Mouse (Mus musculus) brown adipose tissue, adult 24 weeks (tissue): ENCODE data around the gene Ppm1m. TPM values are rescaled to one million over a fixed set of nuclear protein-coding genes. Genes with fewer than 3 reads are reported as not detected.

Source experiments
- H3K27ac ChIP-seq: fragments of 200-500 bp; replicated peaks from 2 replicates; pipeline ENCODE4 v1.5.1; 2012; ENCODE audit warnings: low read depth, mild to moderate bottlenecking, low read length
- H3K4me1 ChIP-seq: fragments of 200-500 bp; 2 replicates; pipeline ENCODE4 v1.6.1; 2012; ENCODE audit warnings: low read length, mixed read lengths; ENCODE audit not compliant: control insufficient read depth, insufficient read depth, insufficient read length
- H3K4me3 ChIP-seq: fragments of 200-500 bp; 2 replicates; pipeline ENCODE4 v1.5.1; 2012; ENCODE audit warnings: low read depth, mild to moderate bottlenecking, low read length, moderate library complexity; ENCODE audit not compliant: insufficient read depth
- polyA plus RNA-seq: library from polyadenylated mRNA; stranded (reverse); fragments of >200 nt; gene quantifications from 2 replicates; pipeline ENCODE4 v1.2.4, GENCODE M21; 2012; ENCODE audit not compliant: missing spikeins, insufficient read depth, insufficient read length

The Ppm1m gene
- polyA plus RNA-seq, 1 experiment = 104 TPM

DNA sequence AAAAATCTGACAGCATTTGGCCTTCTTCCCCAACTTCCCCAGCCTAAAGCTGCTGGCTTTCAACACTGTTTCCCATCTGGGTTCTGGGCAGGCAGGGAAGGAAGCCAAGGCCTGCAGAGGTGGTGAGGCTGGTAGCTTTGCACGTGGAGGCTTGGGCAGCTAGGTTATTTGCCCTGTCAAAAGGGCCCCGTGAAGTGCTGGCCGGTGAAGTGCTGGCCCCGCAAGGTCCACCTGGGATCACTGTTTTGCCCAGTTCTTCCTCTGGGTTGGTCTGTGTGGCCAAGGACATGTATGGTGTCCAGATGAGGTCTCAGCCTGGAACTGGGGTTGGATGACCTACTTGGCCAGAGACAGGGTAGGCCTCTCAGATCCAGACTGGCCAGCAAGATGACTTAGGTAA lies 10.4 kb upstream of the Ppm1m start:
- Histone ChIP-seq H3K4me3 (no peak overlapping the region), H3K27ac (no peak overlapping the region), H3K4me1 (peaks cover 12% of the 10 kb centered on the region)

GRCm38 (mm10) chr9:106208181-106208580 lies 8.6 kb upstream of the Ppm1m start:
- Histone ChIP-seq H3K4me3 (no peak overlapping the region), H3K27ac (no peak overlapping the region), H3K4me1 (peaks cover 28% of the 10 kb centered on the region)

DNA sequence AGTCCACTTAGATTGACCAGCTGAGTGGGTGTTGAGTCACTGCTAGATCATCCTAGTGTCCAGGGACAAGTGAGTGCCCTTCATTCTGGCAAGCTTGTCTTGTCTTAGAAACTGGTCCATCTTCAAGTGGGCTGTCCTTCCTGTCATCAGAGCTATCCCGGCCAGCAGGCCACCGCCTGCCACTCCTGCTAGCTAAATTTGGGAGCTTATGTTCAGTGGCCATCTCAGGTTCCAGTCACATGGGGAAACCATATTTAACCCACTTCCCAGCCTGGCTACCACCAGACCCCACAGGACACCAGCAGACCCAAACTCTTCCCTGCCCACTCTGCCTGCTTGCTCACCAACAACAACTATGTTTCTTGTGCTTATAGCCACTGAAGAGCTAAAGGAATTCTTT lies 7.0 kb upstream of the Ppm1m start:
- peaks cover 25% of the 10 kb centered on the region for H3K4me1 ChIP-seq
- H3K27ac ChIP-seq = no peak overlapping the region
- H3K4me3 ChIP-seq = no peak overlapping the region

DNA sequence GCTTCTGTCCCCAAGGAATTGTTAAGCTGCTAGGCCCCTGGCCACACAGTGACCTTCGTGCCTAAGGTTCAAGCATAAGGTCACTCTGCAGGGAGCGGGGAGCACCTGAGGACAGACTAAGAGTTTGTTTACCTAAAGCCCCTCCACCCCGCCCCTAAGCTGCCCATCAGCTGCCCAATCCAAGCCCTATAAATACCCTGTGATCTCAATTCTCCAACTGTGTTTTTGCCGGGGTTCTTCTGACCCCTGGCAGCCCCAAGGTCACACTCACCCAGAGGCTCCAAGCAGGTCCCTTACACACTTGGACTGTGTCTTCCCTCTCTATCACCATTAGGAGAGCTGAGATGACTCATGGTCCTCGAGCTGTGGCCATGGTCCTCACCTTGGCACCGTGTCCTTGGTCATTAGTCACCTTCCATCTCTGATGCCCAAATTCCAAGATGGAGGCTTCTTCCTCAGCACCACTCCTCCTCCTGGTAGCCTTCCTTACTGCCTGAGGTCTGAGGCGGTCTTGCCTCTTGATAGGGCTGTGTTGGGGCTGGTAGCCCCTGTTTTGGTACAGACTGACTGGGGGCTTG lies 6.3 kb upstream of the Ppm1m start:
- no peak overlapping the region for H3K4me3 ChIP-seq
- H3K4me1 ChIP-seq = peaks cover 25% of the 10 kb centered on the region
- H3K27ac ChIP-seq = no peak overlapping the region

DNA sequence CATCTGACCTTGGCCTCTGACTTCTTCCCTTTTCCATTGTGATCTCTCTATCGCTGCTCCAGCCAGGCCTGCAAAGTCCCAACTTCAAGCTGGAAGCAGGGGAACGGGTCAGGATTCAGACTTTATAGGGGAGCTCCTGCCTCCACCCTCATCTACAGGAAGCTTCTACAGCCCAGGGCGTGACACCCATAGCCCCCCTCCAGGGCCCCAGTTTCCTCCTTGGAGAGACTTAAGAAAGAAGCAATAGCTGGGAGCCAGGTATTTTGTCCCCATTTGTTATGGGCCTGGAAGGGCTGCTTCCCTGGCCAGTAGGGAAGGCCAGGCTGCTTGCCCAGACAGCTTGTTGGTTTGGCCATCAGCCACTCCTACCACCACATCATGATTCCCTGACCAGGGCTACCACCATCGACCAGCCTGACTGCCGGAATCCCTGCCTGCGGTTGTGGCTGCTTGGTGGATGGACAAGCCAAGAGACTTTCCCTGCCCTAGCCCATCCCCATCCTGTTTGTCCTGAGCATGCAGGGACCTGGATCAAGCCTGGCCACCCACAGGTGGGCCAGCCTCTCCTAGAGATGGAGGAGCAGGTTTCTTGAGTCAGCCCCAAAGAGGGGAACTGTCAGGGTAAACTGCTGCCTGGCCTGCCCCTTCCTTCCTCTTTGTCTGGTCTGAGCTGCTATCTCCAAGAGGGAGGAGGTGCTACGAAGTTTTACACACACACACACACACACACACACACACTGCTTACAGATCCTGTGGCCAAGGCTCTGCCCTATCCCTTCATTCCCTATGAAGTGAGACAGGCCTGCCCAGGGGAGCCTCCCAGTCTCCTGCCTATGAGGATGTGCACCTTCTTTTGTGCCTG lies 4.7 kb upstream of the Ppm1m start:
- peak overlapping the region; percentile 82 for H3K4me3 ChIP-seq
- no peak overlapping the region for H3K27ac ChIP-seq
- peaks cover 29% of the 10 kb centered on the region for H3K4me1 ChIP-seq

GRCm38 (mm10) chr9:106202819-106203636 lies 3.5 kb upstream of the Ppm1m start, which contains the start of gene Twf2:
Gene Twf2, plus strand, starts transcription at chr9:106203108.
- Histone ChIP-seq H3K4me3 (peak within 1 kb of the TSS; percentile 82), H3K4me1 (peaks cover 30% of the 10 kb centered on the region), H3K27ac (peak within 1 kb of the TSS; percentile 72)

GRCm38 (mm10) chr9:106201895-106202294 lies 2.3 kb upstream of the Ppm1m start:
- H3K4me3 ChIP-seq = 0 out of 2 replicates have a peak overlapping the region, but pooled peaks have one; percentile 62
- H3K27ac ChIP-seq = no peak overlapping the region
- H3K4me1 ChIP-seq = peaks cover 35% of the 10 kb centered on the region

DNA sequence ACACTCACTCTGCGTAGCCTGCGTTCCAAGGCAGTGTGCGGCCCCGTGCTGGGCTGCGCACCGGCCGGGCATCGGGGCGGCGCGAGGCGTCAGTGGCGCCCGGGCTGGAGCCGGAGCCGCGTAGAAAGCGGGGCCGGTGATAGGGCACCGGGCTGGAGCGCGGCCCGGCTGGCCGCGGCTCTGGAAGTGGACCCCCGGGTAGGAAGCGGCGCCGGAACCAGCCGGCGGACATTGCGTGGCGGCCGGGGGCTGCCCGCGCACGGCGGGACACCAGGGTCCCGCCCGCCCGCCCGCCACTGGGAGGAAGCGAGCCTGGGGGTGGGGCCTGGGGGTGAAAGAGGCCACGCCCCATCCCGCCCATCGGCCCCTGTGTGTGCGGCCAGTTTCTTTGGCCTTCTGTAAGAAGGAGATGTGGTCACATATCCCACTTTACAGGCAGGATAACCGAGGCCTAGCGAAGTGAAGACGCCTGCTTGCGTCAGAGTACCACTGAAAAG lies 536 bp downstream of the Ppm1m start:
- Histone ChIP-seq H3K4me1 (peaks cover 18% of the 10 kb centered on the region), H3K27ac (peak overlapping the region; percentile 74), H3K4me3 (peak overlapping the region; percentile 83)

DNA sequence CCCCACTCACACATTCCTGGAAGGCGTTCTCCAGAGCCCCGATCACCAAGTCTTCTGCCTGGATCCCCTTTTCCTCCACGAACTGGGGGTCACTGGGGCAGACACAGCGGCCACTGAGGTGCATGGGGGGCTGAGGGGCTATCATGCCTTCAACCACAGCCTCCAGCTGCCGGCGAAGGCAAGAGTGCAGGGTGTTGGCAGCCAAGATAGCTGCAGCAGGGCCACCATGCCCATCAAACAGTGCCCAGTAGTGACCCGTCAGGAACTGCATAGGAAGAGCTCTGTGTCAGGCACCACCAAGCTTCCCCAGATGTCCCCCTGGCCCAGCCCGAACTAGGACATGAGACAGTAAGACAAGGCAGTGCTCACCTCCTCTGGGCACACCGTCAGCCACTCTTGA lies 1.8 kb downstream of the Ppm1m start:
- Histone ChIP-seq H3K4me1 (peaks cover 15% of the 10 kb centered on the region), H3K27ac (0 out of 2 replicates have a peak overlapping the region, but pooled peaks have one; percentile 52), H3K4me3 (peak overlapping the region; percentile 83; the same call in 1 of the 2 replicates)

- H3K4me3 ChIP-seq = no peak overlapping the region
- H3K4me1 ChIP-seq = peaks cover 15% of the 10 kb centered on the region
- H3K27ac ChIP-seq = no peak overlapping the region
Measured at GRCm38 (mm10) chr9:106197081-106197713, 2.3 kb downstream of the Ppm1m start.

GRCm38 (mm10) chr9:106195693-106196092 lies 3.9 kb downstream of the Ppm1m start:
- H3K27ac ChIP-seq = no peak overlapping the region
- H3K4me3 ChIP-seq = no peak overlapping the region
- peaks cover 15% of the 10 kb centered on the region for H3K4me1 ChIP-seq

DNA sequence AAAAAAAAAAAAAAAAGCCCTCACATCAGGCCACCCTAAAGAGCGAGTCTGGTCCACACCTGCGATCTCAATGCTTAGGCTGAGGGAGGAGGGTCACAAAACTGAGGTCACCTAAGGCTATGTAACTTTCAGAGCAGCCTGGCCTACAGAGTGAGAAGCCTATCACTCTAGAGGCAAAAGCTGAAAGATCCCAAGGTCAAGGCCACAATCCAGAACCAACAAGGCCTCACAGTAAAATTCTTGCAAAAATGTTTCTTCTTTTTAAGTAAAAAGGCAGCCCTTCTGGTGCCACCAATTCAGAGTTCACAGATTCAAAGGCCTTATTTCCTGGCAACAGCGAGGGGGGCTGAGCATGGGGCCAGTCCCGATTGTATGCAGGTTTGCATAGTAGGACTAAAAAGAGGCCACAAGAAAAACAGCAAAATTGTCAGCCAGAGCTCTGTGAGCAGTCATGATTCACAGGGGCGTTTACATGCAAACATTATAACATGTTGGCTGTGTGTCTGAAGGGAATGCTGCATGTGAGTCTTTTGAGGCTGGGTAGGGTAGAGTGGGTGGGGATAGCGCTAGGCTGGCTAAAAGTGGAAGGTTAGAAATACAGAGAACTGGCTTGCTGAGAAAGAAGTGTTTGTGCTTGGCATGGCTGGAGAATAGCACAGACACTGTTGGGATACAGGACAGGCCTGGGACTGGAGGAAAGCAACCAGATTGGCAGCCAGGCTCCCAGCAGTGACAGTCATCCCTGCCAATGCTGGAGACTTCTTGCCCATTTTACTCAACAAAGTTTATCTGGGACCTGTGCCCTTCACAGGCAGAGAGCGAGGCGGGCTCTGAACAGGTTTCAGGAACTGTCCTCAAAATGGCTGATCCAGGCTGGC lies 5.4 kb downstream of the Ppm1m start:
- H3K4me1 ChIP-seq = peaks cover 9% of the 10 kb centered on the region
- peak overlapping the region; percentile 46 for H3K27ac ChIP-seq
- H3K4me3 ChIP-seq = no peak overlapping the region

DNA sequence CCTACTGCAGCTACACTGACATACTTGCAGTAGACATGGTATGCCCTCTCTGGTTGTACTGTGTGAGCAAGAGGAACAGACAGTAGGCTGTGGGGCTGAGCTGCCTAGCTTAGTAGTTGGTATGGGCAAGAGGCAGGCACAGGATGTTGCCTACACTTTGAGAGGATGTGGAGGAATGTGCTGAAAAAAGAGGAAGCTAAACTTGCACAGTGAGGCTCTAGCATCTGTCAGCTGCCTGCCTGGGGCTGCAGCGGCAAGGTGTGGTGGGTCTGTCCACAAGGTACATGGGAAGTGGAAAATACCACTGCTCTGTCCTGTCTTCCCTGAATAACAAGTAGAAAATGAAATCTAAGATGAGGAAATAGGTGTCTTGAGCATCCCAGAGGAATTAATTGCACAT lies 6.5 kb downstream of the Ppm1m start:
- Histone ChIP-seq H3K27ac (0 out of 2 replicates have a peak overlapping the region, but pooled peaks have one; percentile 5), H3K4me3 (no peak overlapping the region), H3K4me1 (peaks cover 7% of the 10 kb centered on the region)

- Histone ChIP-seq H3K4me1 (peaks cover 3% of the 10 kb centered on the region; the same call in 1 of the 2 replicates), H3K4me3 (no peak overlapping the region)
Measured at GRCm38 (mm10) chr9:106192024-106192423, 7.5 kb downstream of the Ppm1m start.

More at GRCm38 (mm10) chr9:106192024-106192423, 7.5 kb downstream of the Ppm1m start:
- H3K27ac ChIP-seq = no peak overlapping the region
